Mouse (Mus musculus): ENCODE results near the gene Fau.
A peak's percentile ranks its signal among the peaks of the same experiment; 100 is the strongest.
"Not testable (repeated sequence)": the region's sequence is repeated elsewhere in the genome, so short reads cannot be mapped to it uniquely, and the experiment has no call there.

Gene Fau

GRCm38 (mm10) chr19:6057313-6058096, at the start of gene Fau, which contains the start of gene Mrpl49:
TSS of gene Fau (plus strand) at chr19:6057844.
TSS of gene Mrpl49 (minus strand) at chr19:6057785.
- peak; percentile 97 for DNase-seq (ENCODE audit: low read depth, low spot score)

GRCm38 (mm10) chr19:6009137-6009536, 48.5 kb upstream of the Fau start:
- DNase-seq (ENCODE audit: low read depth, low spot score) = no peak

DNA sequence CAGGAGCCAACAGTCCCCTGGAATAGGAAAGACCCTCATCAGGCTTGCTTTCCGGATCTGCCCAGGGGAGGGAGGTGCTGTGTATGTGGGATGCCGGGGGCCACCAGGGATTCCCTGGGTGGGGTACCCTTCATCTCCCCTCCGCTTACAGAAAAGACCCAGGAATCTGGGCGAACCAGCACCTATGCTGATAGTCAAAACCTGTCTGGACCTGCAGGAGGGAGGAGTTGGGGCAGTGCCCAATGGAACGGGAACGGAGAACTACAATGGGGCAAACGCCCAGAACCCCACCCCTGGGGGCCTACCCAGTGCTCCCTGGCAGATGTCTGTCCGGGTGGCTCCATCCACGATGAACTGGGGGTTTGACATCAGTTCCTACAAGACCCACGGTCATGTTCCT, 44.0 kb upstream of the Fau start:
- no peak for DNase-seq (ENCODE audit: low read depth, low spot score)

- DNase-seq (ENCODE audit: low read depth, low spot score) = peak; percentile 44
Observed at GRCm38 (mm10) chr19:6014991-6015510, 42.6 kb upstream of the Fau start.

- DNase-seq (ENCODE audit: low read depth, low spot score) = peak; percentile 46
Observed at GRCm38 (mm10) chr19:6015511-6016315, 41.9 kb upstream of the Fau start, which contains the start of gene Capn1. TSS of gene Capn1 (minus strand) at chr19:6015897.

GRCm38 (mm10) chr19:6016532-6016931, 41.1 kb upstream of the Fau start:
- no peak for DNase-seq (ENCODE audit: low read depth, low spot score)

- peak; percentile 69 for DNase-seq (ENCODE audit: low read depth, low spot score)
Observed at GRCm38 (mm10) chr19:6018142-6019089, 39.2 kb upstream of the Fau start.

DNA sequence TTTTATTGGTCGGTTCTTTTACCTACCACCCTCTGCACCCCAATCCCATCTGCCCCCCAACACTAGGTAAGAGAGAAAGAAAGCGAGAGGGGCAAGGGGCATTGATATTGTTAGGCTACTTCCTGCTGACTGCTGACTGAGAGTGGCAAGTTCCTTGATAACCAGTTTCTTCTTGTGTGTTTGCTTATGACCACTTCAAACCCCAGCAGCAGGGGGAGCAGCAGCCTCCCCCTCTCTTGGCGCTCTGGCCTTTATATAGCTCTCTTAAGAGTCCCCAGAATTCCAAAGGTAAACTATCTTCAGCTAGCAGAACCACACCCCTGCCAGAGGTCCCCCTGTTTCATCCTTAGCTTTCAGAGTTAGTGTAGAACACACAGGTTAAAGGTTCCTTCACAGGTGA, 37.4 kb upstream of the Fau start:
- DNase-seq (ENCODE audit: low read depth, low spot score) = no peak

GRCm38 (mm10) chr19:6023059-6023458, 34.6 kb upstream of the Fau start:
- no peak for DNase-seq (ENCODE audit: low read depth, low spot score)

DNA sequence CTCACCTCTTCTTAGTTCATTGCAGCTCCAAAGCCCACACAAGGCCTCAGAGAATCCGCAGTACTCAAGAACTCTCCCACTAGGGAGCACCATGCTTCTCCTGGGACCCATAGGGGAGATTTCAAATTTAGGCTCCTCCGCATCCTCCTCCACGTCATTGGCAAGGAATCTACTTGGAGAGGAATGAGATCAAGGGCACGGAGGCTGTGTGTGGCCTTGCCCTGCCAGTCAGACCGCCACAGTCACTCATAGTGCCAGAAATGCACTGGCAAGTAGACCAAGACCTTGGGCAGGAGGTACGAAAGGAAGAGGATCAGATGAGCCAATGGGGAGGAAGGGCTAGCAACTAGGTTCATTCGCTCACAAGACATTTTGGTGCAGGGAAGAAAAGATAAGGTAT, 33.7 kb upstream of the Fau start:
- no peak for DNase-seq (ENCODE audit: low read depth, low spot score)

DNA sequence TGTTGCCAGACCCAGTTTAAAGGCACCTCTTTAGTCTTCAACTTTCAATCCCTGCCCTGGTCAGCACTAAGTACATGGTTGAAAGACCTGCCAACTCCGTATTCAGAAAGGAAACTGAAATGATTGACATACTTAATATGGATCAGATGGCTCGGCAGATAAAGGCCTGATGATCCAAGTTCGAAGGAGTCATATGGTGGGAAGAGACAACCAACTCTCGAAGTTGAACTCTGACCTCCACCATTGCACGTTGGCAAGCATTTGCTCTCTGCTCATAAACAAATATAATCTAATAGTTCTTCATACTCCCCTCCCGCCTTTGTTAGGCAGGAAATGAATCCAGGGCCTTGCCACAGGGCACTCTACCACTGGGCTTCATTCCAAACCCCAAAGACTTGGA, 28.7 kb upstream of the Fau start:
- no peak for DNase-seq (ENCODE audit: low read depth, low spot score)

DNA sequence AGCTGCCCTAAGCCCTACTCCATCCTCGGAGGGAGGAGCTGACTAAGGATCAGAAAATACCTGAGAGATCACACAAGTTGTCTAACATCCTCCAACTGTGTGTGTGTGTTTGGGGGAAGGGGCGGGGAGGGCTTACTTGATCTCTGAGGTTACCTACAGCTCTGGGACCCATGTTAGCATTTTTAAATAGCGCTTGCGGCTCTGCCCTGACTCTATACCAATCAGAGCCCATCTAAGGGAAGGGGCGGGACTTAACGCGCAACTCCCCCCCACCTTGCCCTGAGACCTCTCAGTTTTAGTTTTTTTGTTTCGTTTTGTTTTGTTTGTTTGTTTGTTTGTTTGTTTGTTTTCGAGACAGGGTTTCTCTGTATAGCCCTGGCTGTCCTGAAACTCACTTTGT, 28.2 kb upstream of the Fau start:
- DNase-seq (ENCODE audit: low read depth, low spot score) = no peak

DNA sequence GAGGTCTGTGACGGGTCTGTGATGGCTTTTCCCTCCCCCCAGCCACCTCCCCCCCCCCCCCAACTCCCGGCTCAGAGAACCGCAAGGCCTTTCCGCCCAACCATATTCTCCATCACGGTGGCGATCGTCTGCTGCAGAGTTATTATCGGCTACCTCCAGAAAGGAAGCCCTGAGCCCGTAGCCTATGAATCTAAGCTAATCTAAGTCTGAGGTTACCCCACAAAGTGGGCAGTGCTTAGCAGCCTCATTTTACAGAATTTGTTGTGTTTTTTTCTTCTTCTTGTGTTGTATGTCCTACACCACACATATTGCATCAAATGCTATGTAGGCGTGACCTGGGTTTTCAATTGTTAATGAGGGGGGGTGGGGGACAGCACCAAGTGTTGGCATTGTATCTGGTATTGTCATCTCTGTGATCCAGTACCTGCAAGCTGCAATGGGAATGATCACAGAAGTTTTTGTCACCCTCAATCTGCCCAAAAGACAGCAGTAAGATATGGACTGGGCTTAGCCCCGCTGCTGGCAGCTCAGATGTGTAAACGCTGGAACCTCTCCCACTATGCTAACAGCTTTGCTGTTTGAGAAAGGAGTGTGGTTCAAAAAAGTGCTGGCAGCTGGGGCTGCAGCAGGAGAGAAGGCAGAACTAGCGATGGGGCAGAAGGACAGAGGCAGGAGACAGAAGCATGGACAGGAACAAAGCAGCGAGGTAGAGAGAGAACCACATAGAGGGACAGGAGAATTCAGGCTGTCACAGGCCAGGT, 26.9 kb upstream of the Fau start:
- DNase-seq (ENCODE audit: low read depth, low spot score) = no peak

GRCm38 (mm10) chr19:6035966-6036585, 21.6 kb upstream of the Fau start:
- no peak for DNase-seq (ENCODE audit: low read depth, low spot score)

GRCm38 (mm10) chr19:6037695-6038094, 19.9 kb upstream of the Fau start:
- no peak for DNase-seq (ENCODE audit: low read depth, low spot score)

- DNase-seq (ENCODE audit: low read depth, low spot score) = no peak
Observed at GRCm38 (mm10) chr19:6038326-6038725, 19.3 kb upstream of the Fau start.

DNA sequence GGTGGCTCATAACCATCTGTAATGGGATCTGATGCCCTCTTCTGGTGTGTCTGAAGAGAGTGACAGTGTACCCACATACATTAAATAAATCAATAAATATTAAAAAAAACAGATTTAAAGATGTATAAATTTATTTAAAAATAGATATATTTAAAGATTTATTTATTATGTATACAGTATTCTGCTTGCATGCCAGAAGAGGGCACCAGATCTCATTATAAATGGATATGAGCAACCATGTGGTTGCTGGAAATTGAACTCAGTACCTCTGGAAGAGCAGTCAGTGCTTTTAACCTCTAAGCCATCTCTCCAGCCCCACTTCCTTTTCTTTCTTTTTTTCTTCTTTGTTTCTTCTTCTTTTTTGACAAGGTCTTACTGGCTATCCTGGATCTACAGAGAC, 17.6 kb upstream of the Fau start:
- DNase-seq (ENCODE audit: low read depth, low spot score) = no peak

GRCm38 (mm10) chr19:6042293-6042692, 15.4 kb upstream of the Fau start:
- DNase-seq (ENCODE audit: low read depth, low spot score) = no peak

DNA sequence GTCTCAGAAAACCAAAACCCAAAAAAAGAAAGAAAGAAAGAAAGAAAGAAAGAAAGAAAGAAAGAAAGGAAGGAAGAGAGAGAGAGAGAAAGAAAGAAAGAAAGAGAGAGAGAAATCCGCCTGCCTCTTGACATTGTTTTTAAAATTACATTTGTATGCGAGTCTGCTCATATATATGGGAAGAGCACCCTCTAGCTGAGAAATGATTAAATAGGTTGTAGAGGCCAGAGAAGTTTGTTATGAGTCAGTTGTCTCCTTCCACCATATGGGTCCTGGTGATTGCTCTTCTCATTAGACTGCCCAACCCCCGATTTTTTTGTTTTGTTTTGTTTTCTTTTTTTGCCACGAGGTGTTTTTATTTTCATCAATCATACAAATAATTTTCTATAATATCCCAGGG, 13.5 kb upstream of the Fau start:
- DNase-seq (ENCODE audit: low read depth, low spot score) = not testable (repeated sequence)

Data from embryo, embryonic 11.5 days (tissue).